Mouse (Mus musculus) stomach, postnatal 0 days (tissue): ENCODE measurements around the gene Ubp1. TPM values are rescaled to one million over a fixed set of nuclear protein-coding genes. Genes with fewer than 3 reads are reported as not detected.
A peak's percentile ranks its signal among the peaks of the same experiment; 100 is the strongest.

Source experiments
- ATAC-seq: fragments of 200-750 bp; cut with Nextera tagmentation; 2 replicates; pipeline ENCODE4 v1.8.0; 2017; ENCODE audit not compliant: low FRiP score, low TSS enrichment
- DNase-seq: peaks from one replicate; pipeline ENCODE4 v3.0.0-alpha.2; 2016; ENCODE audit warnings: low spot score
- H3K27ac ChIP-seq: fragments of 300-500 bp; sonication (generic); replicated peaks from 2 replicates; pipeline ENCODE4 v1.5.1; 2014; ENCODE audit warnings: mild to moderate bottlenecking, control low read depth
- H3K27me3 ChIP-seq: fragments of 300-500 bp; sonication (generic); 2 replicates; pipeline ENCODE4 v1.6.1; 2014; ENCODE audit warnings: low read length; ENCODE audit not compliant: control insufficient read depth, insufficient read depth
- H3K36me3 ChIP-seq: fragments of 300-500 bp; sonication (generic); 2 replicates; pipeline ENCODE4 v1.6.1; 2014; ENCODE audit warnings: low read length, mixed read lengths; ENCODE audit not compliant: control insufficient read depth, insufficient read depth
- H3K4me1 ChIP-seq: fragments of 300-500 bp; sonication (generic); replicated peaks from 2 replicates; pipeline ENCODE4 v1.6.1; 2014; ENCODE audit warnings: antibody characterized with exemption; ENCODE audit not compliant: control insufficient read depth, insufficient read depth
- H3K4me2 ChIP-seq: fragments of 300-500 bp; sonication (generic); replicated peaks from 2 replicates; pipeline ENCODE4 v1.6.1; 2014; ENCODE audit warnings: low read depth, mild to moderate bottlenecking, control low read depth, moderate library complexity
- H3K4me3 ChIP-seq: fragments of 300-500 bp; sonication (generic); 2 replicates; pipeline ENCODE4 v1.5.1; 2014; ENCODE audit warnings: low read depth, low read length, control low read depth
- H3K9ac ChIP-seq: fragments of 300-500 bp; sonication (generic); 2 replicates; pipeline ENCODE4 v1.6.1; 2014; ENCODE audit warnings: mild to moderate bottlenecking, low read length, control low read depth, mixed read lengths
- H3K9me3 ChIP-seq: fragments of 300-500 bp; sonication (generic); 2 replicates; pipeline ENCODE4 v1.6.1; 2016; ENCODE audit warnings: low read length; ENCODE audit not compliant: control insufficient read depth
- CTCF ChIP-seq: IDR thresholded peaks from 2 replicates; pipeline ENCODE4 v1.5.1; 2016; ENCODE audit warnings: antibody characterized with exemption, low read depth, mild to moderate bottlenecking, moderate library complexity
- EP300 ChIP-seq: optimal IDR thresholded peaks from 2 replicates; pipeline ENCODE3; 2016; ENCODE audit warnings: antibody characterized with exemption
- WGBS: fragments of 180-500 bp; shearing (Covaris S2); extraction: QIAGEN DNeasy Blood & Tissue Kit; methylation state at CpG from one replicate; pipeline ENCODE4 v1.1.7; 2014; 5-methylcytosine and 5-hydroxymethylcytosine counted together
- polyA plus RNA-seq: library from polyadenylated mRNA; unstranded; fragments of >200 nt; fragmentation: Nextera tagmentation; extraction: Ambion mirVana; gene quantifications from 2 replicates; pipeline ENCODE4 v1.2.1, GENCODE M21; 2015

The Ubp1 gene
- polyA plus RNA-seq, 1 experiment from 2014 or later: 14.4 TPM

DNA sequence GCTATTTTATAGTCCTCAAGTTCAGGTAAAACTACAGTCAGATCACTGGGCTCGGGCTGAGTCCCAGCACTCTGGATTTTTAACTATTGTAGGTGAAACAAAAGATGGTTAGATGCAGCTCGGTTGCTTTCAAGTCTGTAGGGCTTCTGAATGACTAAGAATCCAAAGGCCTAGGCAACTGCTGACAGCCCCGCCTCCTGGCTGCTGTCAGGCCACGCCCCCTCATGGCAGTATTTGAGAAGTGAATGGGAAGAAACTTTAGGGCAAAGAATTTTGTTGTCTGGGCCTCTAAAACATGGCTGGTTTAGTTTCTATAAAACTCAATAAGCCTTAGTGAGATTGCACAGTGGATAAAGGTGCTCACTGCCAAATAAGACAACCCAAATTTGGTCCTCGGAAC is 78.8 kb downstream of the Ubp1 start:
- ATAC-seq (no peak), DNase-seq (no peak)
- no peak overlapping the region for H3K27ac ChIP-seq
- no peaks in the 10 kb centered on the region for H3K4me1 ChIP-seq
- H3K9ac ChIP-seq: no peak overlapping the region
- TF ChIP-seq CTCF (no peak), EP300 (no peak)
- 53% methylated on average over 5 of the region's 5 CpGs for WGBS
- no peaks in the 10 kb centered on the region for H3K36me3 ChIP-seq
- H3K27me3 ChIP-seq: no peaks in the 10 kb centered on the region
- no peak overlapping the region for H3K4me2 ChIP-seq
- H3K9me3 ChIP-seq: no peaks in the 10 kb centered on the region
- H3K4me3 ChIP-seq: no peak overlapping the region

DNA sequence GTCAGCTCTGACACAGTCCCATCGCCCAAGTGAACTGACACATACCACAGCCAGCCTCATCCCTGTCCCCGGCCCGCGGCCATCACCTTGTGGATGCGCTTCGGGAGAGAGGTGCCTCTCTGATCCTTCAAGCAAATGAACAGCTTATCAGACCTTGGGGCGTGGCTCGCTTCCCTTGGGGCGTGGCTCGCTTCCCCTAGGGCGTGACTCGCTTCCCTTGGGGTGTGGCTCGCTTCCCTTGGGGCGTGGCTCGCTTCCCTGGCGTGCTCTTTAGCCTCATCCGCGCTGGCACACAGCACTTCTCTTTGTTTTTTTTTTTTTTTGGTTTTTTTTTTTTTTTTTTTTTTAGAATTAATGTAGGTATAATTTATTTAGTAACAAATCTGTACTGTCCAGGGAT is 80.5 kb downstream of the Ubp1 start:
- WGBS: 63% methylated on average over 18 of the region's 18 CpGs
- H3K27ac ChIP-seq: no peak overlapping the region
- H3K36me3 ChIP-seq: no peaks in the 10 kb centered on the region
- DNase-seq (no peak), ATAC-seq (no peak)
- H3K4me3 ChIP-seq: no peak overlapping the region
- TF ChIP-seq CTCF (no peak), EP300 (no peak)
- no peaks in the 10 kb centered on the region for H3K4me1 ChIP-seq
- no peak overlapping the region for H3K9ac ChIP-seq
- H3K4me2 ChIP-seq: no peak overlapping the region
- no peaks in the 10 kb centered on the region for H3K27me3 ChIP-seq
- H3K9me3 ChIP-seq: no peaks in the 10 kb centered on the region

- no peaks in the 10 kb centered on the region for H3K4me1 ChIP-seq
- no peaks in the 10 kb centered on the region for H3K36me3 ChIP-seq
- no peaks in the 10 kb centered on the region for H3K27me3 ChIP-seq
- no peak for ATAC-seq
- no peak overlapping the region for H3K27ac ChIP-seq
- no peak overlapping the region for H3K4me2 ChIP-seq
- no peaks in the 10 kb centered on the region for H3K9me3 ChIP-seq
- DNase-seq: no peak
- TF ChIP-seq EP300 (no peak), CTCF (no peak)
- no peak overlapping the region for H3K4me3 ChIP-seq
- no peak overlapping the region for H3K9ac ChIP-seq
- 67% methylated on average over 1 of the region's 1 CpGs for WGBS
Measured at GRCm38 (mm10) chr9:114014034-114014433, 83.3 kb downstream of the Ubp1 start.

DNA sequence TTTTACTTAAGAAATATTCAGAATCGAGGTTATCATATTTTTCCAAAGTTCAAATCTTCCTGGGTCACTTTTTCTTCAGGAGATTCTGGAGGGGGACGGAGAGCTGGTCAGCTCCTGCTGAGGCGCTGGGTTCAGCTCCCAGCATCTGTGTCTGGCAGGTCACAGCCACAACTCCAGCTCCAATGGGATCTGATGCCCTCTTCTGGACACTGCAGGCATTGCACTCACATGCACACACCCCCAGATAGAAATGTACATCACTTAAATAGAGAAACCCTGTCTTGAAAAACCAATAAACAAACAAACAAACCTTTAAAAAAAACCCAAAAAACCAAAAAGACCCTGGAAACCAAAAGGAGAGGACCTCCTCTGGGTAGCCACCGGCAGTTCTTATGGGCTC is 85.0 kb downstream of the Ubp1 start:
- DNase-seq (no peak), ATAC-seq (no peak)
- Histone ChIP-seq H3K4me2 (no peak overlapping the region), H3K9ac (no peak overlapping the region), H3K9me3 (no peaks in the 10 kb centered on the region), H3K36me3 (no peaks in the 10 kb centered on the region), H3K27me3 (no peaks in the 10 kb centered on the region), H3K4me3 (no peak overlapping the region), H3K4me1 (no peaks in the 10 kb centered on the region), H3K27ac (no peak overlapping the region)
- WGBS: 93% methylated on average over 4 of the region's 4 CpGs
- TF ChIP-seq EP300 (no peak), CTCF (peak; percentile 34; the same call in 1 of the 2 replicates)

- no peak overlapping the region for H3K4me2 ChIP-seq
- DNase-seq: no peak
- TF ChIP-seq EP300 (no peak), CTCF (no peak)
- no peak overlapping the region for H3K4me3 ChIP-seq
- no peaks in the 10 kb centered on the region for H3K9me3 ChIP-seq
- no peaks in the 10 kb centered on the region for H3K27me3 ChIP-seq
- H3K4me1 ChIP-seq: no peaks in the 10 kb centered on the region
- H3K9ac ChIP-seq: no peak overlapping the region
- no peak overlapping the region for H3K27ac ChIP-seq
- H3K36me3 ChIP-seq: no peaks in the 10 kb centered on the region
- ATAC-seq: peak; percentile 74; the same call in 1 of the 2 replicates
- 64% methylated on average over 4 of the region's 4 CpGs for WGBS
Measured at GRCm38 (mm10) chr9:114016402-114016801, 85.7 kb downstream of the Ubp1 start.

GRCm38 (mm10) chr9:114019012-114019762 is 88.5 kb downstream of the Ubp1 start:
- Histone ChIP-seq H3K4me1 (no peaks in the 10 kb centered on the region), H3K9ac (no peak overlapping the region), H3K27ac (no peak overlapping the region), H3K36me3 (no peaks in the 10 kb centered on the region), H3K9me3 (no peaks in the 10 kb centered on the region), H3K4me2 (no peak overlapping the region), H3K4me3 (no peak overlapping the region), H3K27me3 (no peaks in the 10 kb centered on the region)
- TF ChIP-seq EP300 (no peak), CTCF (no peak)
- no peak for ATAC-seq
- WGBS: 80% methylated on average over 7 of the region's 7 CpGs
- DNase-seq: no peak
